Mouse (Mus musculus): ENCODE measurements around the gene Ptprt.

Gene Ptprt

GRCm38 (mm10) chr2:162660941-162661386 is at the start of gene Ptprt:
Gene Ptprt (minus strand): TSS chr2:162661147.
- DNase-seq, result peak; percentile 65

DNA sequence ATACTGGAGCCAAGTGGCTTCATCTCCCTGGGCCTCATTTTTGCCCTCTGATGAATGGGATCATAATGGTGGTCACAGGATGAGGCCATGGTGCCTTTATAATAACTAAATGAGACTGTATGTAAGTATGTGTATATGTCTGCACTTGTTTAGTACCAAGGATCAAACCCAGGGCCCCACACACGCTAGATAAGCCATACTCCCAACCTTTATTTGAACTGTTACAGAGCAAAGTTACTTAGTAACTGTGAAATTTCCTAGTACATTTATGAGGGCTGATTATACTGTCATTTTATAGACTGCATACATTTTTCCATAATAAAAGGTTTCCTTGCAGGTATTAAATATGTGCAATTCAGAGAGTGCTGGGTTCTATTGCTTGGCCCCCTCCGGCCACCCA is 49.5 kb upstream of the Ptprt start:
- DNase-seq, result no peak

GRCm38 (mm10) chr2:162699691-162700090 is 38.7 kb upstream of the Ptprt start:
- DNase-seq, result no peak

DNA sequence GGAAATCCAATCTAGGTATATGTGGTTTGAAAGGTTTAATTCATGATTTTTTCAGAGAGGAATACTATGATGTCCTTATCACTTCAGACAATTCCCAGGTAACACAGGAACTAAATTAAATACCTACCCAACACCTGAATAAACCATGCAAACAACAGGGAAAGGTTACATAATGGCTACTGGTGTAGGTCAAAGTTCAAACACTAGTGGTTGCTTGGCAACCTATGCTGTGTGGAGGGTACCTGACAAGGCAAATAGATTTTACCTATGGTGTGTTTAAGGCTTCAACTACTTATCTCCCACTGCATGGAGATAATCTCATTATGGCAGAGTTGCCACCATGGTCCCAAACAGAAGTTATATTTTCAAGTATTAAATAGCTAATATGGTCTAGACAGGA is 38.1 kb upstream of the Ptprt start:
- no peak for DNase-seq

GRCm38 (mm10) chr2:162698068-162698467 is 37.1 kb upstream of the Ptprt start:
- DNase-seq, result no peak

GRCm38 (mm10) chr2:162697151-162697550 is 36.2 kb upstream of the Ptprt start:
- no peak for DNase-seq

DNA sequence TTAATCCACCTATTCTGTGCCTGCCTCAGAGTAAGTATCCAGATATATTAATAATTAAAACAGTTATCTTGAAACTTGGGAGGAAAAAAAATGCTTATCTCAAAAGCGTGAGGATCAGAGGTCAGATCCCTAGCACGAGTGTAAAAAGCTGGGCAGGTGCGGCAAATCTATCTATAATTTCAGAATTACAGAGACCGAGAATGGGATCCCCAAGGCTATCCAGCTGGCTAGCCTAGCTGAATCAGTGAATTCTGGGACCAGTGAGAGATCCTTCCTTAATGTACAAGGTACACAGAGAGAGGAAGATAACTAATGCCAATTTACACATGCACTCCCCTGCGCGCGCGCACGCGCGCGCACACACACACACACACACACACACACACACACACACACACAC is 31.2 kb upstream of the Ptprt start:
- no peak for DNase-seq

- peak; percentile 34 for DNase-seq
Measured at GRCm38 (mm10) chr2:162682674-162683073, 21.7 kb upstream of the Ptprt start.

- DNase-seq, result no peak
Measured at GRCm38 (mm10) chr2:162662431-162662970, 1.6 kb upstream of the Ptprt start.

- DNase-seq, result no peak
Measured at GRCm38 (mm10) chr2:162661733-162662132, 786 bp upstream of the Ptprt start.

DNA sequence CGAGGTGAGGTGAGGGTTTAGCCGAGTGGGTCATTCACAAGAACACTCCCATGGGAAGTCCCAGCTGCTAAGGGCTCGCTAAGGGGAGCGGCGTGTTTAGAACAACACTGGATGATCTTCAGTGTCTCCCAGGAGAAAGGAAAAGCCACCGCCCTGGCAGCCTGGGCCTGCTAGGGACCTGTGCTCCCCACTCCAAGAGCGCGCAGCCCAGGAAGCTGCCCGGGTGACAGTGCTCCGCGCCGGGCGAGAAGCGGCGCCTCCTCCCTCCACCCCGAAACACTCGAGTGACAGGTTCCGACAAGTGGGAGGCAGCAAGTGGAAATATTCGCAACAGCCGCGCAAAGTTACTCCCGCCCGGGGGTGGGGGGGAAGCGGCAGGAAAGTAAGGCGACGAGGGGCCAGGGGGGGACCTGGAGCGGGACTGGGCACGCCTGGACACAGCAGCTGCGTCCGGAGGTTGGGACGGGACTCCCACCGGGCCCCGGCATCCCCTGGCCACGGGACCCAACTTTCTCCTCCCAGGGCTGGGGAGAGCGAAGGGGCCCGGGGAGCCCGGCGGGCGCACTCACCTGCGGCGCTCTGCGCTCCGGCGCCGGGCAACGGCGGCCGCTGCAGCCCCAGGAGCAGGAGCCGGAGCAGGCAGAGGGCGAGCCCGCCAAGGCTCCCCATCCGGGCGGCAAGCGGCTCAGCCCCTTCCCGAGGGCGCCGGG is 561 bp downstream of the Ptprt start:
- DNase-seq, result peak; percentile 23

GRCm38 (mm10) chr2:162658997-162659396 is 1.9 kb downstream of the Ptprt start:
- peak; percentile 97 for DNase-seq

GRCm38 (mm10) chr2:162657541-162657940 is 3.4 kb downstream of the Ptprt start:
- DNase-seq, result no peak

GRCm38 (mm10) chr2:162654416-162654815 is 6.5 kb downstream of the Ptprt start:
- no peak for DNase-seq

GRCm38 (mm10) chr2:162638676-162639075 is 22.3 kb downstream of the Ptprt start:
- peak; percentile 16 for DNase-seq

DNA sequence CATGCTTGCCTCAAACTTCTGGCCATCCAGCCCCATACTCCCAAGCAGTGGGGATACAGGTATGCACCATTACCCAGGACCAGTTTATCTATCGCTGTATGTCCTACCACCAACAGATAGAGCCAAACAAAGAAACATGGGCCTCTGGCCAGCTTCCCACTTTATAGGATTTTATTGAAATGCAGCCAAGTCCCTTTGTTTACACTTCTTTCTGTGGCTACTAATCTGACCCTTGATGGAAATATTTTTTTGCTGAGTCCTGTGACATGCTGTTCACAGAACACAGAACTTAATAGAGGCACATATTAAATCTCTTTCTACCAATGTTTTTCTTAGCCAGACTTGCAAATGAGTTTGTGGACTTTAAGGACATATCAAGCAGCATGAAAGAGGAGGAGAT is 23.4 kb downstream of the Ptprt start:
- DNase-seq, result no peak

DNA sequence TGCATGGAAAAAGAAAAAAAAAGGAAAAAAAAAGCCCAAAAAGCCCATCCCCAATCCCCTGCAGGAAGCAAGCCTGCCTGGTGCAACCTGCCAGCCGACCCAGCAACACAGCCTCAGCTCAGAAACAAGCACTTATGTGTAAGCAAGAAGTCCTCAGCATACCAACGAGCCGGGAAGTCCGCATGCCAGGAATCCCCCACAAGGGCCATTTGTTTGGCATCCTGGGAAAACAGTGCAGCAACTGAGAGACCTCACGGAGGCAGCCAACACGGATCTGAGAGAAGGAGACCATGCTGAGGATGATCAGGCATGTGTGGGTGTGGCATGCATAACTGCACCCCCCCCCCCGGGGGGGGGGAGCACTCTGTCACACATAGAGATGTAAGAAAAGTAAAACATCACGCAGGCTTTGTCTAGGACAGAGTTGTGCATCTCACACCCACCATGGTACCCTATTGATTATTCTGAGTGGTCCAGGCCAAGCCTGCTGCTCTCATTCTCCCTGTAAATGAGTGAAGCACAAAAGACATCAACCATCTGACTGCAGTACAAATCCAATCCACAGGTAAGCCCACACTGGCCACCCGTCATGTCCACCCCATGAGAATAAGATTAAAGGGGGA is 24.4 kb downstream of the Ptprt start:
- peak; percentile 41 for DNase-seq

- no peak for DNase-seq
Measured at GRCm38 (mm10) chr2:162634901-162635300, 26.0 kb downstream of the Ptprt start.

- DNase-seq, result no peak
Measured at GRCm38 (mm10) chr2:162626076-162626475, 34.9 kb downstream of the Ptprt start.

DNA sequence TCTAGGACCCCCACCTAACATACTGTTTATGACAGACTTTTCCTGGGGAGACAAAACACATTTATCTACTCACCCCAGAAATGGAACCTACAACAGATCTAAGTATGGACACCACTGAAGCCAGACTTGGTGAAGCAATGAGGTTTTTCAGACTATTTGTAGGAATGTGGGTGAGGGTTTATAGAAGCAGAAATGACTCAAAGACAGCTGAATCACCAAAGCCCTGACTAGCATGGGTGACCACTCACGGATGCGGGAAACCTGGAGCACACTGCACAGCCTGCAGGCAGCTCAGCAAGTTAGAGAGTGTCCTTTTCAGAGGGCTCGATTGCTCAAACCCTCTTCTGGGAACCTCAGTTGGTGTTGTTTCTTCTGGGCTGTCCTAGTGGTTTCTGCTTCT is 36.2 kb downstream of the Ptprt start:
- DNase-seq, result no peak

DNA sequence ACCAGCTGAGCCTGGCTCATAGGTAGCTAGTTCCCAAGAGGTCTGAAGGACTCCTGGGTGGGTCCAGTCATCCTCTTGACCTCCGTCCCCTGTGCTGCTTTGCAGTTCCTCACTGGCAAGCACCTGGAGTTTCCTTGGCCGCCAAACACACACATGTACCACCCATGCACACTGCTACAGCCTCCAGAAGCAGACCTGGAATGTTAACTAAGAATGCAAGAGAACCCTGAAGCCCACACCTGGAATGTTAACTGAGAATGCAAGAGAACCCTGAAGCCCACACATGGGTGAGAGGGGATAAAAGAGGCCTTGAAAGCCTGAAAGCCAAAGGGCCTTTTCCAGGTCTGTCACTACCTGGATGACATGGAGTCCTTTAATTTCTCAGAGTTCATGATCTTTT is 46.7 kb downstream of the Ptprt start:
- no peak for DNase-seq

- DNase-seq, result no peak
Measured at GRCm38 (mm10) chr2:162613480-162613879, 47.5 kb downstream of the Ptprt start.

DNA sequence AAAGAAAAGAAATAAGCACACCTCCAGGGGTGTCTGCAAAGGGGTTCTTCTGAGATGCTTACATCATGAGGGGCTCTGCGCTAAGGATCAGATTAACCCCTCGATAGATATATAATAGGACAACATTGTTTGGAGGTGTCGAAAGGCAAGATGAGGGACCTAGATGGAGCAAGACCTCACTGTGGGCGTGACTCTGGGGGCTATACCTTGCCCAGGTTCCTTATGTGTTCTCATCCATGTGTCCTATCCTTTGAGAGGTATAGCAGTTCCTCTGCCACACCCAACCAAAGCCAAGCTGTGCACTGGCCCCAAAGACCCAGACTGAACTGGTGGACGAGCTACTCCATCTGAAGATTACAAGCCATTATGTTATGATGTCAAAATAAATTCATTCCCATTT is 58.2 kb downstream of the Ptprt start:
- no peak for DNase-seq

DNA sequence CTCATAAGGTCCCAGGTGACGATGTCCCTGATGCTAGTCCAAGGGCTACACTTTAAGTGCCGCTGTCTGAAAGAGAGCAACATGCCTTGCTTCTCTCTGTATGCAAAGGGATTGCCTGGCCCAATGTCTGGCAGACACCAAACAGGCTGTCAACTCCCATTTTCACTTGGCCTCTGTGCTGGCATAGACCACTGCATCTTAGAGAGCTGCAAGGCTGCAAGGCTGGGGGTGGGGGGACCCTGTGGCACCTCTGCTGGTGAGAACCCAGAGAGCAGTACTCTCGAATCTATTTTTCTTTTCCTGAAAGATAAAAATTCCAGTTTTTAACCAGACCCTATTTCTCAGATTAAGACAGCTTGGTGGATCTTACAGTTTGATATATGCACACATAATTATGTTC is 69.6 kb downstream of the Ptprt start:
- DNase-seq, result no peak

All from right cerebral cortex, postnatal 4 days (tissue).